Mouse (Mus musculus) embryonic fibroblast, embryonic 13.5 days (primary cell): ENCODE measurements around the gene Ints3.

Experiments used
- CTCF ChIP-seq: IDR thresholded peaks from 2 replicates; pipeline ENCODE4 v1.5.1; 2011; ENCODE audit warnings: mild to moderate bottlenecking, control low read depth, low read length, moderate library complexity, borderline replicate concordance; ENCODE audit not compliant: insufficient read depth
- POLR2A ChIP-seq: IDR thresholded peaks from 2 replicates; pipeline ENCODE4 v1.6.1; 2011; ENCODE audit warnings: low read depth, mild to moderate bottlenecking, control low read depth, low read length, moderate library complexity

DNA sequence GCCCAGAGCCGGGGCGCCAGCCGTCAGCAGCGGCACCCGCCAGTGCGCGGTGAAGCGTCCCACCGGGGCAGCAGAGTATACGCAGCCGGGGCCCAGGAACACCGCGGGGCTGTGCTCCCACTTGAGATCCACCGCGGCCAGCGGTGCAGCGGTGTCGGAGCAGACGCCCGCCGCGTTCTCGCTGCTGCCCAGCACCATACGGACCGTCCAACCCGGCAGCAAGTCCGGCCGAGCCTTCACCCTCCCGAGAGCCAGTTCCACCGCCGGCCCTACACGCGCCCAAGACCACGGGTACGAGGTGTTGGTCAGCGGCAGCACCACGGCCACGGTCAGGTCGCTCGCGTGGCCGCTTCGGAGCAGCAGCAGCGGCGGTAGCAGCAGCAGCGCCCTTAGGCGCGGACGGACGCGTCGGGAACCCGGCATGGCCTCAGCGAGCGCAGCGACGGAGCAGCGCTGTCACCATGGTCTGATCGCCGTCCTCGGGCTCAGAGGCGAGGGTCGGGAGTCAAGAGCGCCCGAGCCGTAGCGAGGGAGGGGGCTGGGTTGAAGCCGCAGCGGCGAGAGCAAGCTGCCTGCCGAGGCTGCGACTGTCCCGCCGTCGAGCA lies 31.8 kb upstream of the Ints3 start:
- no peak for TF ChIP-seq POLR2A
- TF ChIP-seq CTCF = no peak
